In the genomic region with DNA sequence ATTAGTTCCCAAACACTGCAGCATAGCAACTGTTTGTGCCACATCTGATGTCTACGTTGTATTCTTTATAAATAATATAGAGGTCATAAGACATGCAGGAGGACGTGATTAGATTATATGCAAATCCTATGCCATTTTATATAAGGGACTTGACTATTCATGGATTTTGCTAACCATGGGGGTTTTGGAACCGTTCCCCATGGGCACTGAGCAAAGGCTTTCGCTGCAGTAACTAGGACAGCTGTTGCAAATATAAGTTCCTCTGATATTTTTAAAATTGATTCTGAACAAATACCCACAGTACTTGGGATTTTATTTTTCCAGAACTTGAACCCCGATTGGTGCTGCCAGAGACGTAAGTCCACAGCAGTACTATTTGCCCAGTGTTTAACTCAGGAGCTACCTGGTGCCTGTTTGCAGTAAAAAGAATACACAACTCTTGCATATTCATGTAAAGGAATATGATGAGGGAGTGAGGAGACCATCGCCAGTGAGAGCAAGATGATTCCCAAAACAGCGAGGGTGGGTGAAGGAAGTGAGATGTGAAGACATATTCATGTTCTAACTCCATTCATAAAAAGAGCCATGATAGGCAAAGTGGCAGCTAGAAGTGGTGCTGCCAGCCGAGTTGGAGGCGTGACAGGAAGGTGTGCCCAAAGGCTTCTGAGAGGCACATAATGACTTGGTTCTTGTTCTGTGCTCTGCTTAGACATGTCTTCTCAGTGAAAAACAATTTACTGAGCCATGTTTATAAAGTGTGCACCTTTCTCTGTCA, we compare ENCODE assay signal across 18 mouse cellular contexts.
DNase-seq lines count a peak whose midpoint lies in the region; ATAC-seq lines count a peak whose summit lies in the region.
"Had no signal": no experiment of that assay in that cellular context is flagged by ENCODE, and none has a peak within 500 bp of the region (broad histone marks: within the 10 kb centered on the region; RNA-seq: fewer than 3 reads in every experiment).

No protein-coding gene starts in this region.

- no peak overlapping the region for H3K27ac ChIP-seq in kidney, embryonic 15.5 days
- H3K27ac ChIP-seq: embryonic facial prominence, embryonic 10.5 days; embryonic facial prominence, embryonic 12.5 days; forebrain, embryonic 13.5 days; forebrain, embryonic 15.5 days had no signal

- H3K4me3 ChIP-seq in kidney, embryonic 15.5 days (replicated peaks): no peak overlapping the region
- H3K4me3 ChIP-seq: embryonic facial prominence, embryonic 10.5 days; embryonic facial prominence, embryonic 12.5 days; forebrain, embryonic 13.5 days; forebrain, embryonic 15.5 days had no signal

- H3K9ac ChIP-seq in kidney, embryonic 15.5 days: no peak overlapping the region
- H3K9ac ChIP-seq: embryonic facial prominence, embryonic 12.5 days; forebrain, embryonic 13.5 days; forebrain, embryonic 15.5 days had no signal

- H3K9me3 ChIP-seq in kidney, embryonic 15.5 days (replicated peaks): no peaks in the 10 kb centered on the region
- H3K9me3 ChIP-seq: embryonic facial prominence, embryonic 10.5 days; embryonic facial prominence, embryonic 12.5 days; forebrain, embryonic 13.5 days; forebrain, embryonic 15.5 days had no signal

- 94% methylated on average over 10 of the region's 10 CpGs for WGBS in kidney, embryonic 15.5 days

- no peak for ATAC-seq in megakaryocyte, adult 5-6 weeks (ENCODE audit: poor library complexity, severe bottlenecking)
- no peak for ATAC-seq in kidney, embryonic 15.5 days (replicated peaks; ENCODE audit: low FRiP score)
- ATAC-seq: forebrain, embryonic 13.5 days; forebrain, embryonic 15.5 days had no signal

- no peaks in the 10 kb centered on the region for H3K4me1 ChIP-seq in kidney, embryonic 15.5 days
- H3K4me1 ChIP-seq: embryonic facial prominence, embryonic 10.5 days; embryonic facial prominence, embryonic 12.5 days; forebrain, embryonic 13.5 days; forebrain, embryonic 15.5 days had no signal

- no peaks in the 10 kb centered on the region for H3K27me3 ChIP-seq in kidney, embryonic 15.5 days
- H3K27me3 ChIP-seq: embryonic facial prominence, embryonic 12.5 days; forebrain, embryonic 13.5 days; forebrain, embryonic 15.5 days had no signal

- no peak overlapping the region for H3K4me2 ChIP-seq in kidney, embryonic 15.5 days
- H3K4me2 ChIP-seq: embryonic facial prominence, embryonic 12.5 days; forebrain, embryonic 13.5 days; forebrain, embryonic 15.5 days had no signal

- no peaks in the 10 kb centered on the region for H3K36me3 ChIP-seq in kidney, embryonic 15.5 days
- H3K36me3 ChIP-seq: embryonic facial prominence, embryonic 10.5 days; embryonic facial prominence, embryonic 12.5 days; forebrain, embryonic 15.5 days had no signal

- DNase-seq in frontal cortex, postnatal 36 days (ENCODE audit: low spot score in 2 of 2): peak; percentile 12 to 16
- no peak for DNase-seq in frontal cortex, postnatal 25 days (ENCODE audit: low spot score in 2 of 2)
- peak; percentile 25 for DNase-seq in right cerebral cortex, adult 18-20 months
- DNase-seq in right cerebral cortex, postnatal 36 days (ENCODE audit: low spot score in 2 of 2): no peak
- DNase-seq in gonadal fat pad, adult 2 months (ENCODE audit: low read depth): peak; percentile 55
- DNase-seq: adrenal gland, adult 2 months; adrenal gland, postnatal 10 days; adrenal gland, postnatal 25 days; cerebellum, adult 11-12 months; cerebellum, adult 2 months; cerebellum, adult 9-10 months; cerebellum, postnatal 25 days had no signal

Comparison
In these comparisons a context has a peak if more than half of its experiments do, and no peak if none do; other contexts are left out.
1. DNase-seq: peak in frontal cortex, postnatal 36 days (2 of 2), right cerebral cortex, adult 18-20 months (single experiment) and gonadal fat pad, adult 2 months (single experiment); none in frontal cortex, postnatal 25 days (0 of 2) and right cerebral cortex, postnatal 36 days (0 of 2).